Mouse (Mus musculus): Measurements from ENCODE around the gene Pde6g. TPM values are rescaled to one million over a fixed set of nuclear protein-coding genes. Genes with fewer than 3 reads are reported as not detected.

Gene Pde6g
- polyA plus RNA-seq, 2 experiments = 0.31 TPM; not detected in 1

DNA sequence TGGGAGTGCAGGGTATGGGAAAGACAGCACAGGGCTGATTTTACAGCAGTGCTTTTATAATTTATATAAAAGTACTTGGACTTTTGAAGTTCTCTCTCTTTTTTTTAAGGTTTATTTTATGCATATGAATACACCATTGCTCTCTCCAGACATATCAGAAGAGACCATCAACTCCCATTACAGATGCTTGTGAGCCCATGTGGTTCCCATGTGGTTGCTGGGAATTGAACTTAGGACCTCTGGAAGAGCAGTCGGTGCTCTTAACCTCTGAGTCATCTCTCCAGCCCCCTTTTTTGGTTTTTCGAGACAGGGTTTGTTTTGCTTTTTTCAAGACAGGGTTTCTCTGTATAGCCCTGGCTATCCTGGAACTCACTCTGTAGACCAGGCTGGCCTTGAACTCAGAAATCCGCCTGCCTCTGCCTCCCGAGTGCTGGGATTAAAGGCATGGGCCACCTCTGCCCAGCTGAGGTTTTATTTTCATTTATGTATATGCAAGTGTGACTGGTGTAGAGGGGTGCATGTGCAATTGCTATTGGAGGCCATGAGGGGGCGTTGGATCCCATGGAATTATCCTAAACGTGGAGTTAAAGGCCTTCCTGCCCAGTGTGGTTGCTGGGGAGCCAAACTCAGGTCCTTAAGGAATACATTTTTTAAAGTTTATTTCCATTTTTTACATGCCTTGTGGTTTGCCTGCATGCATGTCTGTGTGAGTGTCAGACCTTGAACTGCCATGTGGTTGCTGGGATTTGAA is 5.7 kb upstream of the Pde6g start:
- WGBS = 57% methylated on average over 6 of the region's 6 CpGs
- no peak for ATAC-seq (ENCODE audit: low FRiP score, low read depth)

DNA sequence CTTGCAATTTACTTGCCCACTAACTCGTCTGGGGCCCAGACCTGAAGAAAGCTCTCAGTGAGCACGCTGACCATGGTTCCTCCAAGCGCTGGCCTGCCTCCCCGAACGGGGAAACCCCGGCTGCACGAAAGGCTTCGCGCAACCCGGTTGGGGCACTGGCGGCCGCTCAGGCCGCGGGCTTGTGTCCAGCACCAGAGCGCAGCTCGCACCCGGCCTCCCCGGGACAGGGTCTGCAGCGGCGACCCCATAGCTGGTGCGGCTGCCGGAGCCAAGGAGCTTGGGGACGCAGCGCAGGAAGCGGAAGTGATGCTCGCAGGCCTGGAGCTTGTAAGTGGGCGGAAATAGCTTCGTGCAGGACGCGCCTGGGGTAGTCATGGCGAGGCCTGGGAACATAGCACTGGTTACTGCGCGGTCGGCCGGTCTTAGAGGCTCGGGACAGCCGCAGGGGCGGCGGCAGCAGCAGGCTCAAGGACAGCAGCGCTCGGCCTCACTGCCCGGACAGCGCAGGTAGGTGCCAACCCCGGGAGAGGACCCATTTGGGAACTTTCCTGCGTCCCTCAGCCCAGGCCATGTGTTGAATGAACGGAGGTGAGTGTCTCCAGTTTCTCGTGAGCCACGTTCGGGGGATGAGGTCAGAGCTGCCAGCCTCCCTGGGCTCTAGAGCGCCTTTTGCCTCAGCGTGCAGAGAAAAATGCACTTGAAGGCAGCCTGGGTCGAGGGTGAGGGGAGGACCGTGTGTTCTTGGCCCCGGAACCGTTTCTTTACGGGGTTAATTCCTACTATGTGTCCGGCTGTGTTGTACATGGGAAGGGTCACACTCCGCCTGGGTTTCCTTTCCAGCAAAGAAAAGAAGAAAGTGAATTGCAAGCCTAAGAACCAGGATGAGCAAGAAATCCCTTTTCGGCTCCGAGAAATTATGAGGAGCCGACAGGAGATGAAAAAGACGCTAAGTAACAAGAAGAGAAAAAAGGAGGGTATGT is 4.8 kb upstream of the Pde6g start, which contains the start of the genes Oxld1 and Ccdc137:
Gene Oxld1, minus strand, starts transcription at position 297 of the 980 bp plus-strand sequence.
Gene Ccdc137, plus strand, starts transcription at position 344 of the 980 bp plus-strand sequence.
- Histone ChIP-seq H3K27me3 (ENCODE audit: control insufficient read depth, insufficient read depth, low read length) (no peaks in the 10 kb centered on the region), H3K4me3 (replicated peaks; ENCODE audit: low read length) (peak within 1 kb of the TSS; percentile 93), H3K27ac (replicated peaks; ENCODE audit: low read depth, low read length) (peak within 1 kb of the TSS; percentile 68), H3K36me3 (ENCODE audit: control insufficient read depth, insufficient read depth, low read length) (peaks cover 34% of the 10 kb centered on the region), H3K9me3 (ENCODE audit: control insufficient read depth, low read length) (no peaks in the 10 kb centered on the region), H3K4me1 (ENCODE audit: control insufficient read depth, insufficient read depth, low read length) (peaks cover 8% of the 10 kb centered on the region), H3K9ac (ENCODE audit: low read depth, low read length, severe bottlenecking) (peak within 1 kb of the TSS; percentile 85), H3K4me2 (replicated peaks; ENCODE audit: low read depth, low read length, severe bottlenecking) (peak within 1 kb of the TSS; percentile 85)
- DNase-seq (ENCODE audit: low spot score) (peak; percentile 83), ATAC-seq (ENCODE audit: low FRiP score, low read depth) (peak; percentile 89)
- TF ChIP-seq POLR2A (IDR thresholded peaks at IDR 0.05; ENCODE audit: borderline replicate concordance, extremely low read depth, insufficient read depth, insufficient read length) = peak; percentile 79; the same call in 1 of the 2 replicates
- 4% methylated on average over 53 of the region's 62 CpGs for WGBS

More for the DNA sequence above, 5.7 kb upstream of the Pde6g start:
- no peaks in the 10 kb centered on the region for H3K27me3 ChIP-seq (ENCODE audit: control insufficient read depth, insufficient read depth, low read length)
- no peaks in the 10 kb centered on the region for H3K9me3 ChIP-seq (ENCODE audit: control insufficient read depth, low read length)
- H3K4me1 ChIP-seq (ENCODE audit: control insufficient read depth, insufficient read depth, low read length) = peaks cover 8% of the 10 kb centered on the region
- H3K9ac ChIP-seq (ENCODE audit: low read depth, low read length, severe bottlenecking) = peak overlapping the region; percentile 85
- no peak for DNase-seq (ENCODE audit: low spot score)
- peak overlapping the region; percentile 85 for H3K4me2 ChIP-seq (replicated peaks; ENCODE audit: low read depth, low read length, severe bottlenecking)
- H3K36me3 ChIP-seq (ENCODE audit: control insufficient read depth, insufficient read depth, low read length) = peaks cover 42% of the 10 kb centered on the region
- no peak for TF ChIP-seq POLR2A (IDR thresholded peaks at IDR 0.05; ENCODE audit: borderline replicate concordance, extremely low read depth, insufficient read depth, insufficient read length)
- H3K4me3 ChIP-seq (replicated peaks; ENCODE audit: low read length) = peak overlapping the region; percentile 93
- H3K27ac ChIP-seq (replicated peaks; ENCODE audit: low read depth, low read length) = no peak overlapping the region

- WGBS = 34% methylated on average over 14 of the region's 14 CpGs
- peaks cover 8% of the 10 kb centered on the region for H3K4me1 ChIP-seq (ENCODE audit: control insufficient read depth, insufficient read depth, low read length)
- H3K9ac ChIP-seq (ENCODE audit: low read depth, low read length, severe bottlenecking) = peak overlapping the region; percentile 85
- H3K27me3 ChIP-seq (ENCODE audit: control insufficient read depth, insufficient read depth, low read length) = no peaks in the 10 kb centered on the region
- peak overlapping the region; percentile 85 for H3K4me2 ChIP-seq (replicated peaks; ENCODE audit: low read depth, low read length, severe bottlenecking)
- no peak for TF ChIP-seq POLR2A (IDR thresholded peaks at IDR 0.05; ENCODE audit: borderline replicate concordance, extremely low read depth, insufficient read depth, insufficient read length)
- peak overlapping the region; percentile 93 for H3K4me3 ChIP-seq (replicated peaks; ENCODE audit: low read length)
- DNase-seq (ENCODE audit: low spot score) (no peak), ATAC-seq (ENCODE audit: low FRiP score, low read depth) (no peak)
- H3K36me3 ChIP-seq (ENCODE audit: control insufficient read depth, insufficient read depth, low read length) = peaks cover 27% of the 10 kb centered on the region
- H3K27ac ChIP-seq (replicated peaks; ENCODE audit: low read depth, low read length) = peak overlapping the region; percentile 68
- H3K9me3 ChIP-seq (ENCODE audit: control insufficient read depth, low read length) = no peaks in the 10 kb centered on the region
These were observed 4.1 kb upstream of the Pde6g start for GRCm38 (mm10) chr11:120457370-120457769.

GRCm38 (mm10) chr11:120455413-120455812 is 2.1 kb upstream of the Pde6g start:
- H3K4me3 ChIP-seq (replicated peaks; ENCODE audit: low read length) = no peak overlapping the region
- ATAC-seq (ENCODE audit: low FRiP score, low read depth) (no peak), DNase-seq (ENCODE audit: low spot score) (no peak)
- no peaks in the 10 kb centered on the region for H3K9me3 ChIP-seq (ENCODE audit: control insufficient read depth, low read length)
- no peak for TF ChIP-seq POLR2A (IDR thresholded peaks at IDR 0.05; ENCODE audit: borderline replicate concordance, extremely low read depth, insufficient read depth, insufficient read length)
- no peak overlapping the region for H3K9ac ChIP-seq (ENCODE audit: low read depth, low read length, severe bottlenecking)
- H3K27me3 ChIP-seq (ENCODE audit: control insufficient read depth, insufficient read depth, low read length) = no peaks in the 10 kb centered on the region
- H3K4me2 ChIP-seq (replicated peaks; ENCODE audit: low read depth, low read length, severe bottlenecking) = no peak overlapping the region
- peaks cover 8% of the 10 kb centered on the region for H3K36me3 ChIP-seq (ENCODE audit: control insufficient read depth, insufficient read depth, low read length)
- 97% methylated on average over 7 of the region's 7 CpGs for WGBS
- peaks cover 8% of the 10 kb centered on the region for H3K4me1 ChIP-seq (ENCODE audit: control insufficient read depth, insufficient read depth, low read length)
- no peak overlapping the region for H3K27ac ChIP-seq (replicated peaks; ENCODE audit: low read depth, low read length)

GRCm38 (mm10) chr11:120454965-120455364 is 1.7 kb upstream of the Pde6g start:
- no peak overlapping the region for H3K27ac ChIP-seq (replicated peaks; ENCODE audit: low read depth, low read length)
- DNase-seq (ENCODE audit: low spot score) (no peak), ATAC-seq (ENCODE audit: low FRiP score, low read depth) (no peak)

More at GRCm38 (mm10) chr11:120454965-120455364, 1.7 kb upstream of the Pde6g start:
- Histone ChIP-seq H3K4me3 (replicated peaks; ENCODE audit: low read length) (no peak overlapping the region), H3K4me1 (ENCODE audit: control insufficient read depth, insufficient read depth, low read length) (peaks cover 8% of the 10 kb centered on the region), H3K4me2 (replicated peaks; ENCODE audit: low read depth, low read length, severe bottlenecking) (no peak overlapping the region), H3K9me3 (ENCODE audit: control insufficient read depth, low read length) (no peaks in the 10 kb centered on the region), H3K27me3 (ENCODE audit: control insufficient read depth, insufficient read depth, low read length) (no peaks in the 10 kb centered on the region), H3K36me3 (ENCODE audit: control insufficient read depth, insufficient read depth, low read length) (peaks cover 5% of the 10 kb centered on the region), H3K9ac (ENCODE audit: low read depth, low read length, severe bottlenecking) (no peak overlapping the region)
- 83% methylated on average over 4 of the region's 4 CpGs for WGBS
- no peak for TF ChIP-seq POLR2A (IDR thresholded peaks at IDR 0.05; ENCODE audit: borderline replicate concordance, extremely low read depth, insufficient read depth, insufficient read length)

All from limb, embryonic 14.5 days (tissue).